Comparison of ENCODE assay signal across 8 mouse cellular contexts in genomic region chr1:20477561-20478265, GRCm38 (mm10).
DNase-seq lines count a peak whose midpoint lies in the region; ATAC-seq and TF ChIP-seq lines count a peak whose summit lies in the region.

No protein-coding gene starts in this region.

- peak overlapping the region; percentile 53 for H3K9ac ChIP-seq in forebrain, postnatal 0 days
- peak overlapping the region; percentile 14 for H3K9ac ChIP-seq in neural tube, embryonic 11.5 days (ENCODE audit: low read length)

- no peak for TF ChIP-seq CTCF in forebrain, postnatal 0 days (IDR thresholded peaks at IDR 0.05; ENCODE audit: low read depth)
- no peak for TF ChIP-seq CTCF in thymus, adult 2 months (IDR thresholded peaks at IDR 0.05; ENCODE audit: borderline replicate concordance, control insufficient read depth, extremely low read depth, insufficient read depth, low read length, poor library complexity)
- no peak for TF ChIP-seq CTCF in lung, adult 2 months (IDR thresholded peaks at IDR 0.05; ENCODE audit: insufficient read depth, low read length)

- H3K27me3 ChIP-seq in forebrain, postnatal 0 days (ENCODE audit: insufficient read depth, low read length): no peaks in the 10 kb centered on the region
- no peaks in the 10 kb centered on the region for H3K27me3 ChIP-seq in neural tube, embryonic 11.5 days (ENCODE audit: control insufficient read depth, insufficient read depth, low read length)
- no peaks in the 10 kb centered on the region for H3K27me3 ChIP-seq in thymus, adult 2 months (ENCODE audit: control insufficient read depth, insufficient read depth, low read length)

- no peaks in the 10 kb centered on the region for H3K36me3 ChIP-seq in forebrain, postnatal 0 days (ENCODE audit: insufficient read depth)
- H3K36me3 ChIP-seq in neural tube, embryonic 11.5 days (ENCODE audit: control insufficient read depth, insufficient read depth, low read length): no peaks in the 10 kb centered on the region
- no peaks in the 10 kb centered on the region for H3K36me3 ChIP-seq in thymus, adult 2 months (ENCODE audit: control insufficient read depth, insufficient read depth, low read length)

- H3K4me2 ChIP-seq in forebrain, postnatal 0 days (ENCODE audit: low read depth): peak overlapping the region; percentile 71
- H3K4me2 ChIP-seq in neural tube, embryonic 11.5 days (ENCODE audit: low read depth): peak overlapping the region; percentile 44

- H3K9me3 ChIP-seq in forebrain, postnatal 0 days (ENCODE audit: low read length): no peaks in the 10 kb centered on the region
- H3K9me3 ChIP-seq in neural tube, embryonic 11.5 days (ENCODE audit: control insufficient read depth, low read length): no peaks in the 10 kb centered on the region

- DNase-seq in layer of hippocampus, postnatal 25 days (ENCODE audit: extremely low spot score in 1 of 2, low spot score in 1 of 2): peak; percentile 6 to 23
- no peak for DNase-seq in layer of hippocampus, adult 9-10 months (ENCODE audit: low spot score)
- peak; percentile 8 for DNase-seq in cerebellum, adult 9-10 months
- DNase-seq in forebrain, postnatal 0 days: peak; percentile 51
- peak; percentile 73 to 80 for DNase-seq in kidney, postnatal 4 days
- DNase-seq in neural tube, embryonic 11.5 days (ENCODE audit: low spot score): peak; percentile 52
- no peak for DNase-seq in thymus, adult 2 months
- DNase-seq in lung, adult 2 months: no peak

- no peak overlapping the region; the same call in 1 of the 2 replicates for H3K27ac ChIP-seq in forebrain, postnatal 0 days (ENCODE audit: low read depth, low read length)
- H3K27ac ChIP-seq in neural tube, embryonic 11.5 days (ENCODE audit: low read depth, low read length): peak overlapping the region; percentile 57; the same call in 1 of the 2 replicates
- H3K27ac ChIP-seq in thymus, adult 2 months (ENCODE audit: control insufficient read depth, insufficient read depth, low read length): no peak overlapping the region

- peak overlapping the region; percentile 41 for H3K4me3 ChIP-seq in forebrain, postnatal 0 days (ENCODE audit: low read depth, low read length)
- H3K4me3 ChIP-seq in neural tube, embryonic 11.5 days (ENCODE audit: low read depth, low read length): peak overlapping the region; percentile 27
- H3K4me3 ChIP-seq in thymus, adult 2 months (ENCODE audit: control insufficient read depth, insufficient read depth, low read length): no peak overlapping the region
- no peak overlapping the region for H3K4me3 ChIP-seq in lung, adult 2 months (replicated peaks; ENCODE audit: extremely low read depth, low read depth, low read length)

- no peak for TF ChIP-seq POLR2A in thymus, adult 2 months (IDR thresholded peaks at IDR 0.05; ENCODE audit: control insufficient read depth, extremely low read depth, insufficient read depth, low read length, poor library complexity)
- no peak for TF ChIP-seq POLR2A in lung, adult 2 months (IDR thresholded peaks at IDR 0.05; ENCODE audit: borderline replicate concordance, extremely low read depth, low read depth, low read length)

- WGBS in forebrain, postnatal 0 days: 5% methylated on average over 25 of the region's 25 CpGs
- WGBS in neural tube, embryonic 11.5 days: 5% methylated on average over 25 of the region's 25 CpGs
- WGBS in thymus, adult 2 months: 20% methylated on average over 25 of the region's 25 CpGs
- WGBS in lung, adult 2 months: 9% methylated on average over 25 of the region's 25 CpGs

- H3K4me1 ChIP-seq in forebrain, postnatal 0 days (ENCODE audit: insufficient read depth): no peaks in the 10 kb centered on the region
- H3K4me1 ChIP-seq in neural tube, embryonic 11.5 days (ENCODE audit: control insufficient read depth, insufficient read depth, low read length): no peaks in the 10 kb centered on the region
- no peaks in the 10 kb centered on the region for H3K4me1 ChIP-seq in thymus, adult 2 months (replicated peaks; ENCODE audit: control insufficient read depth, insufficient read depth, low read length)
- H3K4me1 ChIP-seq in lung, adult 2 months (ENCODE audit: control insufficient read depth, insufficient read depth, low read length): no peaks in the 10 kb centered on the region

- ATAC-seq in forebrain, postnatal 0 days: peak; percentile 88
- peak; percentile 83 for ATAC-seq in neural tube, embryonic 11.5 days (ENCODE audit: insufficient read depth, low FRiP score, low TSS enrichment)

Comparison
In these comparisons a context has a peak if more than half of its experiments do, and no peak if none do; other contexts are left out.
1. DNase-seq: peak in layer of hippocampus, postnatal 25 days (2 of 2), cerebellum, adult 9-10 months (single experiment), forebrain, postnatal 0 days (single experiment), kidney, postnatal 4 days (2 of 2) and neural tube, embryonic 11.5 days (single experiment); none in layer of hippocampus, adult 9-10 months (single experiment), thymus, adult 2 months (single experiment) and lung, adult 2 months (single experiment).
2. H3K4me3 ChIP-seq: peak in forebrain, postnatal 0 days (single experiment) and neural tube, embryonic 11.5 days (single experiment); none in thymus, adult 2 months (single experiment) and lung, adult 2 months (single experiment).